Mouse (Mus musculus) hindbrain, embryonic 12.5 days (tissue): ENCODE data around the gene Lyrm9. TPM values are rescaled to one million over a fixed set of nuclear protein-coding genes. Genes with fewer than 3 reads are reported as not detected.
A peak's percentile ranks its signal among the peaks of the same experiment; 100 is the strongest.
"Not testable (repeated sequence)": the region's sequence is repeated elsewhere in the genome, so short reads cannot be mapped to it uniquely, and the experiment has no call there.

Source experiments
- ATAC-seq: fragments of 200-750 bp; cut with Nextera tagmentation; 2 replicates; pipeline ENCODE4 v1.8.0; 2017; ENCODE audit warnings: moderate TSS enrichment; ENCODE audit not compliant: low FRiP score
- H3K27ac ChIP-seq: fragments of 300-500 bp; sonication (generic); 2 replicates; pipeline ENCODE4 v1.5.1; 2016; ENCODE audit warnings: mild to moderate bottlenecking
- H3K27me3 ChIP-seq: fragments of 300-500 bp; sonication (generic); 2 replicates; pipeline ENCODE4 v1.6.1; 2016; ENCODE audit warnings: mild to moderate bottlenecking
- H3K36me3 ChIP-seq: fragments of 300-500 bp; sonication (generic); 2 replicates; pipeline ENCODE4 v1.6.1; 2016; ENCODE audit warnings: mild to moderate bottlenecking
- H3K4me1 ChIP-seq: fragments of 300-500 bp; sonication (generic); 2 replicates; pipeline ENCODE4 v1.6.1; 2016
- H3K4me2 ChIP-seq: fragments of 300-500 bp; sonication (generic); replicated peaks from 2 replicates; pipeline ENCODE4 v1.6.1; 2016; ENCODE audit warnings: mild to moderate bottlenecking
- H3K4me3 ChIP-seq: fragments of 300-500 bp; sonication (generic); 2 replicates; pipeline ENCODE4 v1.5.1; 2016; ENCODE audit warnings: mild to moderate bottlenecking
- H3K9ac ChIP-seq: fragments of 300-500 bp; sonication (generic); 2 replicates; pipeline ENCODE4 v1.6.1; 2016; ENCODE audit warnings: mild to moderate bottlenecking, moderate library complexity
- H3K9me3 ChIP-seq: fragments of 300-500 bp; sonication (generic); replicated peaks from 2 replicates; pipeline ENCODE4 v1.6.1; 2016; ENCODE audit warnings: mild to moderate bottlenecking
- WGBS: fragments of 180-500 bp; shearing (Covaris S2); methylation state at CpG from one replicate; pipeline ENCODE4 v1.1.7; 2016; 5-methylcytosine and 5-hydroxymethylcytosine counted together
- polyA plus RNA-seq: library from polyadenylated mRNA; unstranded; fragments of >200 nt; fragmentation: Nextera tagmentation; extraction: Ambion mirVana; gene quantifications from 2 replicates; pipeline ENCODE4 v1.2.1, GENCODE M21; 2016

Gene Lyrm9
- polyA plus RNA-seq, 1 experiment from 2014 or later = 18.1 TPM

GRCm38 (mm10) chr11:78865314-78865713 lies 38.9 kb downstream of the Lyrm9 start:
- no peaks in the 10 kb centered on the region for H3K36me3 ChIP-seq
- H3K4me2 ChIP-seq = no peak overlapping the region
- WGBS = 78% methylated on average over 2 of the region's 2 CpGs
- no peaks in the 10 kb centered on the region for H3K4me1 ChIP-seq
- no peak overlapping the region for H3K9ac ChIP-seq
- no peaks in the 10 kb centered on the region for H3K9me3 ChIP-seq
- no peak for ATAC-seq
- H3K27ac ChIP-seq = no peak overlapping the region
- H3K4me3 ChIP-seq = no peak overlapping the region
- no peaks in the 10 kb centered on the region for H3K27me3 ChIP-seq

GRCm38 (mm10) chr11:78866486-78866885 lies 40.1 kb downstream of the Lyrm9 start:
- Histone ChIP-seq H3K9ac (no peak overlapping the region), H3K4me1 (no peaks in the 10 kb centered on the region), H3K36me3 (no peaks in the 10 kb centered on the region), H3K27me3 (no peaks in the 10 kb centered on the region), H3K27ac (no peak overlapping the region), H3K4me2 (no peak overlapping the region), H3K4me3 (no peak overlapping the region), H3K9me3 (no peaks in the 10 kb centered on the region)
- whole genome bisulfite sequencing = 79% methylated on average over 3 of the region's 3 CpGs
- no peak for ATAC-seq

GRCm38 (mm10) chr11:78867696-78868095 lies 41.3 kb downstream of the Lyrm9 start:
- 67% methylated on average over 3 of the region's 3 CpGs for WGBS

GRCm38 (mm10) chr11:78869205-78869604 lies 42.8 kb downstream of the Lyrm9 start:
- H3K4me3 ChIP-seq, H3K27me3 ChIP-seq, H3K9me3 ChIP-seq, H3K4me1 ChIP-seq, H3K9ac ChIP-seq, H3K4me2 ChIP-seq, ATAC-seq, H3K36me3 ChIP-seq, H3K27ac ChIP-seq: not testable (repeated sequence)
- 97% methylated on average over 8 of the region's 8 CpGs for WGBS

More at GRCm38 (mm10) chr11:78867696-78868095, 41.3 kb downstream of the Lyrm9 start:
- H3K4me1 ChIP-seq = no peaks in the 10 kb centered on the region
- no peak overlapping the region for H3K4me2 ChIP-seq
- no peaks in the 10 kb centered on the region for H3K9me3 ChIP-seq
- no peaks in the 10 kb centered on the region for H3K27me3 ChIP-seq
- H3K9ac ChIP-seq = no peak overlapping the region
- no peak overlapping the region for H3K4me3 ChIP-seq
- H3K36me3 ChIP-seq = no peaks in the 10 kb centered on the region
- ATAC-seq = no peak
- H3K27ac ChIP-seq = no peak overlapping the region

- Histone ChIP-seq H3K4me2 (no peak overlapping the region), H3K36me3 (no peaks in the 10 kb centered on the region), H3K9me3 (no peaks in the 10 kb centered on the region), H3K27me3 (no peaks in the 10 kb centered on the region), H3K27ac (no peak overlapping the region), H3K4me1 (no peaks in the 10 kb centered on the region), H3K4me3 (no peak overlapping the region), H3K9ac (no peak overlapping the region)
- 86% methylated on average over 4 of the region's 4 CpGs for WGBS
- ATAC-seq = no peak
Measured at GRCm38 (mm10) chr11:78870891-78871290, 44.5 kb downstream of the Lyrm9 start.

GRCm38 (mm10) chr11:78872782-78873181 lies 46.4 kb downstream of the Lyrm9 start:
- Histone ChIP-seq H3K9me3 (no peaks in the 10 kb centered on the region), H3K9ac (no peak overlapping the region), H3K36me3 (no peaks in the 10 kb centered on the region), H3K27me3 (no peaks in the 10 kb centered on the region), H3K27ac (no peak overlapping the region), H3K4me2 (no peak overlapping the region), H3K4me1 (no peaks in the 10 kb centered on the region), H3K4me3 (no peak overlapping the region)
- WGBS = 49% methylated on average over 2 of the region's 2 CpGs
- no peak for ATAC-seq

- Histone ChIP-seq H3K4me2 (no peak overlapping the region), H3K36me3 (no peaks in the 10 kb centered on the region), H3K4me3 (no peak overlapping the region), H3K27me3 (no peaks in the 10 kb centered on the region), H3K4me1 (no peaks in the 10 kb centered on the region), H3K9ac (no peak overlapping the region), H3K9me3 (no peaks in the 10 kb centered on the region), H3K27ac (no peak overlapping the region)
- WGBS = 94% methylated on average over 3 of the region's 3 CpGs
- ATAC-seq = no peak
Measured at GRCm38 (mm10) chr11:78879727-78880126, 53.3 kb downstream of the Lyrm9 start.

- WGBS = 31% methylated on average over 1 of the region's 1 CpGs
- Histone ChIP-seq H3K27ac (peak overlapping the region; percentile 82), H3K4me1 (peaks cover 17% of the 10 kb centered on the region), H3K9ac (peak overlapping the region; percentile 20; the same call in 1 of the 2 replicates), H3K36me3 (no peaks in the 10 kb centered on the region), H3K27me3 (no peaks in the 10 kb centered on the region), H3K4me2 (peak overlapping the region; percentile 8; the same call in 1 of the 2 replicates), H3K9me3 (no peaks in the 10 kb centered on the region), H3K4me3 (no peak overlapping the region)
- ATAC-seq = peak; percentile 40; the same call in 1 of the 2 replicates
Measured at GRCm38 (mm10) chr11:78886693-78887092, 60.3 kb downstream of the Lyrm9 start.

- H3K36me3 ChIP-seq = no peaks in the 10 kb centered on the region
- WGBS = 22% methylated on average over 9 of the region's 9 CpGs
- H3K27me3 ChIP-seq = no peaks in the 10 kb centered on the region
- H3K4me1 ChIP-seq = peaks cover 17% of the 10 kb centered on the region
- no peaks in the 10 kb centered on the region for H3K9me3 ChIP-seq
- ATAC-seq = peak; percentile 80
- H3K4me3 ChIP-seq = no peak overlapping the region
- peak overlapping the region; percentile 82 for H3K27ac ChIP-seq
- peak overlapping the region; percentile 20; the same call in 1 of the 2 replicates for H3K9ac ChIP-seq
- H3K4me2 ChIP-seq = peak overlapping the region; percentile 8; the same call in 1 of the 2 replicates
Measured at GRCm38 (mm10) chr11:78887102-78887971, 61.0 kb downstream of the Lyrm9 start.

GRCm38 (mm10) chr11:78889156-78889555 lies 62.8 kb downstream of the Lyrm9 start:
- no peak for ATAC-seq
- H3K4me1 ChIP-seq = peaks cover 17% of the 10 kb centered on the region
- WGBS = 95% methylated on average over 4 of the region's 4 CpGs

More at GRCm38 (mm10) chr11:78889156-78889555, 62.8 kb downstream of the Lyrm9 start:
- no peaks in the 10 kb centered on the region for H3K9me3 ChIP-seq
- no peaks in the 10 kb centered on the region for H3K36me3 ChIP-seq
- H3K27me3 ChIP-seq = no peaks in the 10 kb centered on the region
- no peak overlapping the region for H3K4me2 ChIP-seq
- H3K4me3 ChIP-seq = no peak overlapping the region
- H3K9ac ChIP-seq = no peak overlapping the region
- no peak overlapping the region for H3K27ac ChIP-seq
